Mouse (Mus musculus) hindbrain, embryonic 11.5 days (tissue): Measurements from ENCODE around the gene Eif3m. TPM values are rescaled to one million over a fixed set of nuclear protein-coding genes. Genes with fewer than 3 reads are reported as not detected.

ENCODE experiments used
- ATAC-seq: fragments of 200-750 bp; cut with Nextera tagmentation; 2 replicates; pipeline ENCODE4 v1.8.0; 2017; ENCODE audit warnings: mild to moderate bottlenecking, moderate TSS enrichment, moderate library complexity; ENCODE audit not compliant: low FRiP score
- DNase-seq: peaks from one replicate; pipeline ENCODE4 v3.0.0-alpha.2; 2015; ENCODE audit warnings: low spot score
- H3K27ac ChIP-seq: fragments of 300-500 bp; sonication (generic); 2 replicates; pipeline ENCODE4 v1.5.1; 2014; ENCODE audit warnings: mild to moderate bottlenecking, low read depth, low read length
- H3K27me3 ChIP-seq: fragments of 300-500 bp; sonication (generic); 2 replicates; pipeline ENCODE4 v1.6.1; 2014; ENCODE audit warnings: mild to moderate bottlenecking, low read length, moderate library complexity, mixed read lengths; ENCODE audit not compliant: control insufficient read depth, insufficient read depth
- H3K36me3 ChIP-seq: fragments of 300-500 bp; sonication (generic); 2 replicates; pipeline ENCODE4 v1.6.1; 2014; ENCODE audit warnings: mild to moderate bottlenecking, low read length, moderate library complexity, mixed read lengths; ENCODE audit not compliant: control insufficient read depth, insufficient read depth
- H3K4me1 ChIP-seq: fragments of 300-500 bp; sonication (generic); replicated peaks from 2 replicates; pipeline ENCODE4 v1.6.1; 2014; ENCODE audit warnings: low read length, mixed read lengths; ENCODE audit not compliant: control insufficient read depth, insufficient read depth
- H3K4me2 ChIP-seq: fragments of 300-500 bp; sonication (generic); replicated peaks from 2 replicates; pipeline ENCODE4 v1.6.1; 2014; ENCODE audit warnings: mild to moderate bottlenecking, low read depth, low read length
- H3K4me3 ChIP-seq: fragments of 300-500 bp; sonication (generic); 2 replicates; pipeline ENCODE4 v1.5.1; 2014; ENCODE audit warnings: low read depth, low read length
- H3K9ac ChIP-seq: fragments of 300-500 bp; sonication (generic); 2 replicates; pipeline ENCODE4 v1.6.1; 2014; ENCODE audit warnings: low read depth, low read length
- H3K9me3 ChIP-seq: fragments of 300-500 bp; sonication (generic); 2 replicates; pipeline ENCODE4 v1.6.1; 2016; ENCODE audit warnings: low read length; ENCODE audit not compliant: control insufficient read depth
- WGBS: fragments of 180-500 bp; shearing (Covaris S2); extraction: QIAGEN DNeasy Blood & Tissue Kit; methylation state at CpG from one replicate; pipeline ENCODE4 v1.1.7; 2014; 5-methylcytosine and 5-hydroxymethylcytosine counted together
- polyA plus RNA-seq: library from polyadenylated mRNA; unstranded; fragments of >200 nt; fragmentation: Nextera tagmentation; extraction: Ambion mirVana; gene quantifications from 2 replicates; pipeline ENCODE4 v1.2.1, GENCODE M21; 2014

The Eif3m gene
- polyA plus RNA-seq, 1 experiment from 2014 or later: 305 TPM

DNA sequence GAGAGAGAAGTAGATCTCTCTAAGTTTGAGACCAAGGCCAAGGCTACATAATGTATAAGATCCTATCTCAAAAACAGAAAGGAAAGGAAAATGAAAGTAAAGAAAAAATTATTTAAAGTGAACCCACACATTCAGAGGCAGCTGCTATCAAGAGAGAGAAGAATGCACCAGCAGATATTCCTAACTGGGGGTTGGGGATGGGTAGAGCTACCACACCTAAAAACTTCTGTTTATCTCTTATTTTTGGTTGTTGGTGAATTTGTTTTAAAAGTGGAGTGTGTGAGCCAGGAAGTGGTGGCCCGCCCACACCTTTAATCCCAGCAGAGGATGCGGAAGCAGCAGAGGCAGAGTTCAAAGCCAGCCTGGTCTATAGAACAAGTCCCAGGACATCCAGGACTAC lies 5.0 kb upstream of the Eif3m start:
- H3K4me3 ChIP-seq: no peak overlapping the region
- H3K9ac ChIP-seq: no peak overlapping the region
- no peaks in the 10 kb centered on the region for H3K27me3 ChIP-seq
- no peak overlapping the region for H3K27ac ChIP-seq
- no peak overlapping the region for H3K4me2 ChIP-seq
- no peaks in the 10 kb centered on the region for H3K36me3 ChIP-seq
- no peaks in the 10 kb centered on the region for H3K4me1 ChIP-seq
- 92% methylated on average over 2 of the region's 2 CpGs for WGBS
- ATAC-seq: no peak
- no peaks in the 10 kb centered on the region for H3K9me3 ChIP-seq
- no peak for DNase-seq

DNA sequence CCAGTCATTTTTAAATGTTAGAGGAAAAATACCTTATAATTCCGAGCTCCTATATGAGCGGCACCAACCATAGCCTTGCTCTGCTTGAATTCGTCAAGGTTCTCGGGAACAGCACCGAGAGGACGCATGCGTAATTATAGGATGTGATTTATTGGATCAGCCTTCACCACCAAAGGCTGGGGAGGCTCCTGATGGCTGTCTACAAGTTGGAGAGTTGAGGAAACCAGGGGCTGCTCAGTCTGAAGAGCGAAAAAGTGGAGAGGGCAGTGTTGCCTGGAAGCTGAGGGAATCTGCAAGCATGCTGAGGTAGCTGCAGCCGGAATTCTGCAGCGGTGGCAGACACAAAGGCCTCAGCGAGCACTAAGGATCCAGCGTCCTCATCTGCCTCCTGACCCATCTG lies 4.4 kb upstream of the Eif3m start:
- no peak overlapping the region for H3K9ac ChIP-seq
- H3K4me1 ChIP-seq: no peaks in the 10 kb centered on the region
- 81% methylated on average over 12 of the region's 12 CpGs for WGBS
- no peak overlapping the region for H3K4me3 ChIP-seq
- H3K27ac ChIP-seq: no peak overlapping the region
- H3K27me3 ChIP-seq: no peaks in the 10 kb centered on the region
- H3K9me3 ChIP-seq: no peaks in the 10 kb centered on the region
- no peaks in the 10 kb centered on the region for H3K36me3 ChIP-seq
- H3K4me2 ChIP-seq: no peak overlapping the region
- ATAC-seq (no peak), DNase-seq (no peak)

DNA sequence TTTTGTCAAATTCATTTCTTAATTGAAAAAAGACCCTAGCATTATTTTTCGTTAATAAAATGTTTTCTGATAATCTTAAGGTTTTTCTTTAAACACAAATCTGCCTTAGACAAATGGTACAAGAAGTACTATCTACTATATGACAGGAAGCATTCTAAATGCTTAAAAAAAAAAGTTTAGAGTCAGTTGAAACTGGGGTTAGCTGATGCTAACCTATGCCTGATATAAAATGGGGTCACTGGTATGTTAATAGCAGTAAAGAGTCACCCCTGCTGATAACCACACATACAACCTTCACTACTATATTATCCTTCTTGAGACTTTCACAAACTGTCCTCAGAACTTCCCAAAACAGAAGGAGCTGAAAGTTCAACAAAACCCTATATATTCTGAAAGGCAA lies 2.6 kb upstream of the Eif3m start:
- Histone ChIP-seq H3K4me1 (no peaks in the 10 kb centered on the region), H3K27me3 (no peaks in the 10 kb centered on the region), H3K9ac (no peak overlapping the region), H3K36me3 (no peaks in the 10 kb centered on the region), H3K4me3 (no peak overlapping the region), H3K27ac (no peak overlapping the region), H3K9me3 (no peaks in the 10 kb centered on the region), H3K4me2 (no peak overlapping the region)
- WGBS: 86% methylated on average over 1 of the region's 1 CpGs
- no peak for ATAC-seq
- no peak for DNase-seq

DNA sequence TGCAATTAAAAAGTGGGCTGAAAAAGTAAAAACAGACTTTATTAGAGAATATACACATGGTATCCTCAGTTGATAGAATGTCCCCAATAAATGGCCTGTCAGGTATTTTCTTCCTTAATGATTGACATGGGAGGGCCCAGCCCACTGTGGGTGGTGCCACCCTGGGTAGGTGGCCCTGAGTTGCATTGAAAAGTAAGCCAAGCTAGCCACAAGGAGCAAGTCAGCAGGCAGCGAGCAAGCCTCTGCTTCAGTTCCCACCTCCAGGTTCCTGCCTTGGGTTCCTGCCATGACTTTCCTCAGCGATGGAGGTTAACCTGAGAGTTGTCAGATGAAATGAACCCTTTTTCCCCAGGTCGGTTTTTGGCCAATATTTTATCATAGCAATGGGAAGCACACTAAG lies 922 bp upstream of the Eif3m start:
- Histone ChIP-seq H3K9ac (no peak overlapping the region; the same call in 1 of the 2 replicates), H3K9me3 (no peaks in the 10 kb centered on the region), H3K36me3 (no peaks in the 10 kb centered on the region; the same call in 1 of the 2 replicates), H3K4me3 (no peak overlapping the region), H3K27me3 (no peaks in the 10 kb centered on the region), H3K27ac (no peak overlapping the region), H3K4me2 (no peak overlapping the region), H3K4me1 (no peaks in the 10 kb centered on the region)
- 87% methylated on average over 3 of the region's 3 CpGs for WGBS
- no peak for ATAC-seq
- no peak for DNase-seq

DNA sequence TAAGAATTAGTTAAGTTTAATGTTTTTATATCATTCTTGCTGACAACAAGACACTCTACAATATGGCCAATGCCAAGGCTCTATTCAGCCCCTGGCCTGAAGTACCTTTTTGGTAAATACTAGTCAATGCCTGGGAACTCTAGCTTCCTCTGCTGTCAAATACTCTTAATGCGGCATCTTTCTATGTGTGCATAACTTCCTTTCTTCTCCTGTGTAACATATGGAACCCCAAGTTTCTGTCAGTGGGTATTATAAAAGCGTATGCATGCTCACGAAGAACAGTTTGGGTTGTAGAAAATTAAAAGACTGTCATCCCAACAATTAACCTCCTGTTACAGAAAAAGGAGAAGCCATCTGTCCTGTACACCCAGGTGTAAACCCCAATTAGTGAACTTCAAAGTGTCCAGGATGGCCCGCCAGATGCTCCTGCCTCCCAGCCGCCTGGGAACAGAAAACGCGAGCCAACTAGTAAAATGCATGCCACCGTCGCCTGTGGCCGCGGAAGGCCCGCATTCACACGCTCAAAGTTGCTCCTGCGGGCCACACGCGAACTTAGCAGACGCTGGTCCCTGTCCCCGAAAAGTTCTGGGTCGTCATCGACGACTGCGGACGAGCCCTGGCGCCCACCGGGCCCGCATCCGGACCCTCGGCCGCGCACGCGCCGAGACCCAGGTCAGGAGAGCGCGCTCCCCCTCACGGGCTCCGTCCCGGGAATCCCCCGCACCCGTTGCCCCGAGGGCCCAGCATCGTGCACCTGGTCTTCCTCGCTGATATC lies 501 bp downstream of the Eif3m start:
- Histone ChIP-seq H3K36me3 (no peaks in the 10 kb centered on the region; the same call in 1 of the 2 replicates), H3K9ac (peak overlapping the region; percentile 89), H3K4me1 (no peaks in the 10 kb centered on the region), H3K4me3 (peak overlapping the region; percentile 93), H3K9me3 (no peaks in the 10 kb centered on the region), H3K27ac (peak overlapping the region; percentile 62; the same call in 1 of the 2 replicates), H3K27me3 (no peaks in the 10 kb centered on the region), H3K4me2 (peak overlapping the region; percentile 78)
- DNase-seq: no peak
- peak; percentile 89 for ATAC-seq
- under 1% methylated on average over 43 of the region's 43 CpGs for WGBS

DNA sequence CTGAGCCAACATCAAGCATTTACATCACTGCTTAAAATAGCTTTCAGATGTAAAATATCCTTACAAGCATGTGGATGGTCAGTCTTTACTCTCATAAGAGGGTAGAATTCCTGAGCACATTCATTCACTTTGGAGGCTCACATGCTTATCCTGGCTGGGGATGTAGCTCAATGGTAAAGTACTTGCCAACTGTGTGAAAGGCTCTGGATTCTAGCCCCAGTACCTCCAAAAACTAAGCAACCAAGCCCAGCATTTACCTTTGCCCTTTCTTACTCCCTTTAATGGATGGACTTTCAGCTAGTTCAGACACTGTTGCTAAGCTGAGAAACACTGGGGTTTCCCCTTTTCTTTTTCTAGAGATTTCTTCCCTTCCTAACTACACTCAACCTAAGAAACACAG lies 9.6 kb downstream of the Eif3m start:
- Histone ChIP-seq H3K36me3 (0 out of 2 replicates have a peak, but pooled peaks cover 3% of the 10 kb centered on the region), H3K4me2 (no peak overlapping the region), H3K4me1 (no peaks in the 10 kb centered on the region), H3K27me3 (no peaks in the 10 kb centered on the region), H3K4me3 (no peak overlapping the region), H3K9me3 (no peaks in the 10 kb centered on the region), H3K9ac (no peak overlapping the region), H3K27ac (no peak overlapping the region)
- DNase-seq: no peak
- no peak for ATAC-seq

DNA sequence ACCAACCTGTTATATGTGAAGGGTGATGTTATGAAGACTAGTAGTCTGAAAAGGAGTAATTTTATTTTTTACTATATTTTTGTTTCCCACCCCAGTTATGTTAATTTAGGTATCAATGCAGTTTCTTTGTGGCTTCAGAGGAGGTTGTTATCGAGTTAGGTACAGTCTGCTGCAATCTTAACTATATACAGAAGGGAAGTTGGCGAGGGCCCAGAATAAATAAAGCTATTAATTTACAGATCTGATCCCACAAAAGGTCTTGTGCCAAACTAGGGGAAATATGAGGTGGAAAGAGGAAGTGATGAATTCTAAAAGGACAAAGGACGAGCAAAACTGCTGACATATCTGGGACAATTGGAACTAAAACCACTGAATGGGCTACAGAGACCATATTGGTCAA lies 20.7 kb downstream of the Eif3m start:
- no peak overlapping the region for H3K4me2 ChIP-seq

DNA sequence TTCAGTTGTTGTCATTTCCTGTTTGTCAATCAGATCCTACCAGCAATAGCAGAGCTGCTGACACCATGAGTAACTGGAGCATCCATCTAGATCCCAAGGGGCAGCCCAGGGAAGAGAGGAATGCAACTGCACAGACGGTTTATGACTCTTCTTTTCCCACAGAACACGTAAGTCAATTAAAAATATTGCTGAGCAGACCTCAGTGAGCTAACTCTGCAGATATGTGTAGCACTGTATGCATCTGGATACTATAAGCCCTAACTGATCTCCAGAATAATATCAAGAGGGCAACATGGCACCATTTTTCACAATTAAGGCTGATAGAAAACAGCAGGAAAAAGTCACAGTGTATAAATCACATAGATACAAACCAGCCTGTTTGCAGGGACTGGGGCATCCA lies 22.4 kb downstream of the Eif3m start:
- H3K9me3 ChIP-seq: no peaks in the 10 kb centered on the region
- H3K4me2 ChIP-seq: no peak overlapping the region
- H3K27me3 ChIP-seq: no peaks in the 10 kb centered on the region
- no peak overlapping the region for H3K27ac ChIP-seq
- 72% methylated on average over 2 of the region's 2 CpGs for WGBS
- no peak overlapping the region for H3K4me3 ChIP-seq
- DNase-seq: peak; percentile 13
- no peak for ATAC-seq
- H3K36me3 ChIP-seq: no peaks in the 10 kb centered on the region
- no peak overlapping the region for H3K9ac ChIP-seq
- no peaks in the 10 kb centered on the region for H3K4me1 ChIP-seq

More for the DNA sequence above, 20.7 kb downstream of the Eif3m start:
- ATAC-seq (no peak), DNase-seq (no peak)
- Histone ChIP-seq H3K9ac (no peak overlapping the region), H3K4me3 (no peak overlapping the region), H3K36me3 (no peaks in the 10 kb centered on the region), H3K27ac (no peak overlapping the region), H3K27me3 (no peaks in the 10 kb centered on the region), H3K4me1 (no peaks in the 10 kb centered on the region), H3K9me3 (no peaks in the 10 kb centered on the region)
- 93% methylated on average over 3 of the region's 3 CpGs for WGBS

DNA sequence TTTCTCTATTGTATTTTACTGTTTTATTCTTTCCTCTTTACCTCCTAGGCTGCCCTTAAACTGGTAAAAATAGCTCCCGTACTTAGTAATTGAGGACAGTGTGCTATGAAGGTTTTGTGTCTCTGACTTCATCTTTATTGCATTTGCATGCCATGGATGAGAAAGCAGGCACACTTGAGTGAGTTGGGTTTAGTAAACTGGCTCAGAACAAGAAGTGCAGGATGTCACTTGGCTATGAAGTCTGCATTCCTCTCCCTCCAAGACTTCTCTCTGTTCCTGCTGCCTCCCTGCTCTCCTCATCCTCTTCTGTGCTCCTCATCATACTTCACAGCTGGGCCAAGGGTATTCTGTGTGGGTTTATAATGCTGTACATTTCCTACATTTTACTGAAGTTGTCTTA lies 27.9 kb downstream of the Eif3m start:
- 86% methylated on average over 1 of the region's 1 CpGs for WGBS
- H3K4me3 ChIP-seq: no peak overlapping the region
- no peak overlapping the region for H3K9ac ChIP-seq
- no peak for DNase-seq
- no peaks in the 10 kb centered on the region for H3K4me1 ChIP-seq
- H3K36me3 ChIP-seq: no peaks in the 10 kb centered on the region
- ATAC-seq: no peak
- no peak overlapping the region for H3K4me2 ChIP-seq
- no peaks in the 10 kb centered on the region for H3K27me3 ChIP-seq
- H3K27ac ChIP-seq: no peak overlapping the region
- no peaks in the 10 kb centered on the region for H3K9me3 ChIP-seq
